Mouse (Mus musculus) lung, adult 2 months (tissue): ENCODE results near the gene Tsga13. TPM values are rescaled to one million over a fixed set of nuclear protein-coding genes. Genes with fewer than 3 reads are reported as not detected.

ENCODE experiments used
- DNase-seq: peaks from one replicate; pipeline ENCODE4 v3.0.0; 2022
- H3K4me1 ChIP-seq: fragments of 200-500 bp; 2 replicates; pipeline ENCODE4 v1.6.1; 2011; ENCODE audit warnings: low read length; ENCODE audit not compliant: control insufficient read depth, insufficient read depth
- H3K4me3 ChIP-seq: fragments of 200-500 bp; replicated peaks from 2 replicates; pipeline ENCODE3; 2011; ENCODE audit warnings: low read depth, mild to moderate bottlenecking, control low read depth, low read length; ENCODE audit errors: extremely low read depth
- CTCF ChIP-seq: fragments of 200-500 bp; IDR thresholded peaks from 2 replicates; pipeline ENCODE4 v1.5.1; 2011; ENCODE audit warnings: mild to moderate bottlenecking, low read length, control low read depth; ENCODE audit not compliant: insufficient read depth
- POLR2A ChIP-seq: fragments of 200-500 bp; IDR thresholded peaks from 2 replicates; pipeline ENCODE4 v1.6.1; 2011; ENCODE audit warnings: low read depth, mild to moderate bottlenecking, control low read depth, low read length, borderline replicate concordance; ENCODE audit errors: extremely low read depth
- WGBS: fragments of 180-500 bp; shearing (Covaris S2); methylation state at CpG from one replicate; pipeline ENCODE4 v1.1.7; 2018; 5-methylcytosine and 5-hydroxymethylcytosine counted together
- polyA plus RNA-seq: library from polyadenylated mRNA; depleted of rRNA; stranded (reverse); fragments of >200 nt; gene quantifications from 2 replicates; pipeline ENCODE4 v1.2.3, GENCODE M21; 2012; rRNA removed

The Tsga13 gene
- not detected in 2 replicates for polyA plus RNA-seq

DNA sequence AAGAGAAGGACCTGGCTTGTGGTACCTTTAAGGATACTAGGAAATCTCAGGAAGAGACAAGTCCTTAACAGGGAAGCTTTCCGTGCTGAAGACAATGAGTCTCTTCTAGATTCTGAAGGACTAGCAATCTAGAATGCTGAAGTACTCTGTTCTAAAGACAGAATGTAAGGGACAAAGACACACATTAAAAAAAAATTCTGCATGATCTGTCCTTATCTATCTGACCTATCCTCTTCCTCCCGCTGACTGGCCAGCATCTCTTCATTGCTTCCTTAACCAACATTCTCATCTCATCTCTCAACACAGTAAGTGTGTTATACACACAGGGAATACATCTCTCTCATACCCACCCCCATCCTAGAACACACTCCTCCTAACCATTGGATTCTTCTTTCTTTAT, at the start of gene Tsga13:
Gene Tsga13 (minus strand): TSS at position 101 of the 400 bp plus-strand sequence.
- WGBS: 90% methylated on average over 2 of the region's 2 CpGs
- no peak within 1 kb of the TSS for H3K4me3 ChIP-seq
- no peak for DNase-seq
- H3K4me1 ChIP-seq: no peaks in the 10 kb centered on the region
- no peak for TF ChIP-seq CTCF
- no peak for TF ChIP-seq POLR2A

DNA sequence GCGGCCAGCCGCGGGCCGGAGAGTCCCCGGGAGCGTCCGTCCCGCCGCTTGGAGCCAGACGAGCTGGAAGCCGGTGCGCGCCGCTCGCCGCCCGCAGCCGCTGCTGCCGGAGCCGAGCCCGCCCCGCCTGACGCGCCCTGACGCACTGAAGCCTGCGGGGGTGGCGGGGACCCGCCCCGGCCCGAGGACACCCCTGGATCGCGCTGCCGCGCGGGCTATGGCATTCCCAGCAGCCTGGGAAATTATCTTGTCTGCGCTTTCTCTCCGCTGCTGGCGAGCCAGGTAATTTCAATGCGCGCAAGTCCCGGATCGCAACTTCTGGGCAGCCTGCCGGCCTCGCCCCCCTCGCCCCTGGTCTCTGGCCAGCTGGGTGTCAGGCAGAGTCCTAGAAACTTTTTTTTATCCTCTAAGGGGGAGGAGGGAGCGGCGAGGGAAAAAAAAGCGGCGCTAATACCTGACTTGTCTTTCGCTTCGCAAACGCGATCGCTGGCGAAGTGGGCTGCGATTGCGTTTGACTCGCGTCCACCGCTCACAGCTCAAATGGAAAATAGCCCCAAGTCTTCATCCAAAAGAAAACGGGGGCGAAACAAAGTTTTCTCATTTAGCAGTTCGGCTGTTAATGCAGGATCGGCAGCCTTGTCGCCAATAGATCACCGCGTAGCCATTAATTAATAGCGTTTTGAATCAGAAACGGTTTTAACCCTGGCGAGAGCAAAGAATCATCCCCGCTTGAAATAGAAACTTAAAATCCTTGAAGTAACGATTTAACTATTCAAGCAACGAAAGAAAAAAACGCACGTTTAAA, 43.6 kb upstream of the Tsga13 start, which contains the start of gene Klf14:
Gene Klf14 (minus strand): TSS at position 343 of the 805 bp plus-strand sequence.
- Histone ChIP-seq H3K4me3 (peak within 1 kb of the TSS; percentile 29), H3K4me1 (no peaks in the 10 kb centered on the region)
- DNase-seq: peak; percentile 14
- TF ChIP-seq POLR2A: no peak
- TF ChIP-seq CTCF: no peak
- 2% methylated on average over 75 of the region's 75 CpGs for WGBS

DNA sequence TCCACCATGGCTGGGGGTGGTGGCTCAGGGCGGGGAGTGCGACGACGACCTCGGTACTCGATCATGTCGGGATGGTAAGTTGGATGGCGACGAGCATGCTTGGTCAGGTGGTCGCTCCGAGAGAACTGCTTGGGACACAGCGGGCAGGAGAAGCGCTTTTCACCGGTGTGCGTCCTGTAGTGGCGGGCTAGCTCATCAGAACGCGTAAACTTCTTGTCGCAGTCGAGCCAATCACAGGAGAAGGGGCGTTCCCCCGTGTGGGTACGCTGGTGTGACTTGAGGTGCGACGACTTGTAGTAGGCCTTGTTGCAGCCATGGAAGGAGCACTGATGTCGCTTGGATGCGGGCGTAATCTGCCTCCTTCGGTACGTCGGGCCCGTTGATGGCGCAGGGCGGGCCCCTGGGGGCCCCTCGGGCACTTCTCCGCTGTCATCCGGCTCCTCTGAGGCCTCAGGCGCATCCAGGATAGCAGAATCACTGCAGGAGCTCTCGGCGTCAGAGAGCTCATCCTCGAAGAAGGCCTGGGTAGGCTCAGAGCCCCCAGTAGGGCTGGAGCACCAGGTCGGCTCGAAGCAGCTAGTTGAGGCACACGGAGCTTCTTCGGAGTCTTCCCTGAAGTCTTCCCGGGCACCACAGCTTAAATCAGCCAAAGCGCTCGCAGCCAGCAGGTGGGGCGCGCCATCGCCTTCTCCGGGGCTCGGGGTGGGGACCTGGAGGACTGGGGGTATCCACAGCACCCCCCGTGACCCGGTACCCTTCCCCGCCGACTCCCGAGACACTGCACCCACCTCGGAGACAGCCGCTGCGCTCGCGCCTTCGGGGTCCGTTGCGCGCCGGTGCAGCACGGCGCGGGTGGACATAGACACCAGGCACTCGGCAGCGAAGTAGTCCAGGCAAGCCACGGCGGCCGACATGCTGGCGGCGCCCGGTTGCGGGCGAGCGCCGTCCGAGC, 42.7 kb upstream of the Tsga13 start:
- DNase-seq: no peak
- 10% methylated on average over 82 of the region's 84 CpGs for WGBS

DNA sequence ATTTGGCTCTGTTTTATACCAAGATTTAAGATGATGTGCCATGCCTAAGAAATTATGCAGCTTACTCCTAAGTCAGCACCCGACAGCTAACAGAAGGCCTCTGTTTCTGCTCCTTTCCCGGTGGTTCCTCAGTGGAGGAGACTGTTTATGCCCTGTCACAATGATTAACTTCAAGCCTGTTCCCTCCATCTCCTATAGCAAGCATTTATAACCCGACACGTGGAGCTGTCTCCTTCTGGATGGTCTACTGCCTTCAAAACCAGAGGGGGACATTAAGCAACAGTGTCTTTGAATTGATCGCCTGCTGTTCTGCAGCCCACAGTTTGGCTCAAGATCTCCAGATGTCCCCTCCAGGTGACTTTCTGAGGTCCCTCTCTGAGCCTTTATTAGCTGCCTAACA, 23.9 kb upstream of the Tsga13 start:
- no peak overlapping the region for H3K4me3 ChIP-seq
- H3K4me1 ChIP-seq: no peaks in the 10 kb centered on the region
- WGBS: 50% methylated on average over 5 of the region's 5 CpGs
- TF ChIP-seq POLR2A (no peak), CTCF (no peak)
- no peak for DNase-seq

More for the DNA sequence above, 42.7 kb upstream of the Tsga13 start:
- TF ChIP-seq CTCF (no peak), POLR2A (no peak)
- no peak overlapping the region for H3K4me3 ChIP-seq
- H3K4me1 ChIP-seq: no peaks in the 10 kb centered on the region

DNA sequence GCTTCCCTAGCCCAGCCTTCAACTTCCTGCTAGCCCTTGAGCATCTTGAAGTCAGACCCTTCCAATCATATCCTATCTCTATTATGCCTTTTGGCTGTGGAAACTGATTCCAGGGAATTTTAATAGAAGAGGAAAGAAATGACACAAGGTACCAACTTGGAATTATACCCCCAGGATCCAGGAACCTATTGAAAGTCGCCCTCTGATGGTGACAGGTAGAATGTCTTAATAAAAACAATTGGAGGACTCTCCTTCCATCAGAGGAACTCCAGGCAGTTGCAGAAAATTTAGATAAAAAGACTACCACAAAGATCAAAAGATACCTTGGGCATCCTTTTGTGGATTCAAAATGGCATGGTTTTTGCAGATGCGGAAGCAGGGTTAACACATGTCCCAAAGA, 7.4 kb upstream of the Tsga13 start:
- 44% methylated on average over 2 of the region's 2 CpGs for WGBS
- DNase-seq: no peak
- H3K4me1 ChIP-seq: peaks cover 2% of the 10 kb centered on the region; the same call in 1 of the 2 replicates
- TF ChIP-seq CTCF: no peak
- TF ChIP-seq POLR2A: no peak
- H3K4me3 ChIP-seq: no peak overlapping the region

DNA sequence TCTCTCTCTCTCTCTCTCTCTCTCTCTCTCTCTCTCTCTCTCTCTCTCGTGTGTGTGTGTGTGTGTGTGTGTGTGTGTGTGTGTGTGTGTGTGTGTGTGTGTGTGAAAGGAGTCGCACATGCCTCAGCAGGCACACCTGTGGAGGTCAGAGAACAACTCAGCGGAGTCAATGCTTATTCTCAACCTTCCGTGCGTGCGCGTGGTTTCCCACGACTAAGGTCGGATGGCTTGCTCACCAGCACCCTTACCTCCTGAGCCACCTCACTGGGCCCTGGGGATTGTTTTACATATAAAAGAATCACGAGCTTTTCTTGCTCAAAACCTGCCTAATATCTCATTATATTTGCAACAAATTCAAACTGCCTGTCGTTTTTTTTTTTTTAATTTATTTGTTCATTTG, 6.5 kb upstream of the Tsga13 start:
- no peak for DNase-seq
- no peak overlapping the region for H3K4me3 ChIP-seq
- no peak for TF ChIP-seq CTCF
- WGBS: 62% methylated on average over 11 of the region's 11 CpGs
- peaks cover 2% of the 10 kb centered on the region; the same call in 1 of the 2 replicates for H3K4me1 ChIP-seq

DNA sequence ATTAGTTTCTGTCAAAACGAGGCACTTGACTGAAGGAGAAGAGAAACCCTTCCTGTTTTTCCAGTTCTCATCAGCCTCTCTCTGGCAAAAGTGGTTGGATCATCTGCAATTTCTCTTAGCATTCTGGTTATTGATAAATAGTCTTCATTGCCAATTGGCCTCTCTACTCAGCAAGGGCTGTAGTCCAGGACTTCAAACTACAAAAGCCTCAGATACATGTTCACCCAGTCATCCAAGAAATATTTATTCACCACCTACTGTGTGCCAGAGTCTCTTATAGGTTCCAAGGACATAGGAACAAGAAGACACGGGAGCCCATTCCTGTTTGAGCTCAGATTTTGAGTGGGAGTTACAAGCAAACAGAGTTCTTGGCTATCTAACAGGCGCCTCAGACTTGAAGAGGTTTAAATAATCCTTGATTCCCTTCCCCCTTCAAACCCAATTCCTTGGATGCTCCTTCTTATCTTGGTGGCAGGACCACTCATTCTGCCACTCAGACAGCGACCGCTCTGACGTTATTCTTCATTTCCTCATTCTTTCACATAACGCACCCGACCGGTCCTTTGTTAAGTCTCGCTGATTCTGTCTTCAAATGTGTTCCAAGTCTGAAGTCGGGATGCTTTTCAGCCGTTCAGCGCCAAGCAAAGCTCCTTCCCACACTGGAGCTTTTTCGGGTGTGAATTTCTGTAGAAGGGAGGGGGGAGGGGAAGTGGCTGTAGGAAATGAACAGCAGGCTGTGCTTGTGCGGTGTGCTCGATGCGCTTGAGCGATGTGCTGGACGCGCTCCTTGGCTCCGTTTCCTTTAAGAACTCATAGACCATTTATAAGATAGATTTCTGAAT, 5.7 kb upstream of the Tsga13 start:
- TF ChIP-seq POLR2A (no peak), CTCF (no peak)
- H3K4me3 ChIP-seq: peak overlapping the region; percentile 27
- H3K4me1 ChIP-seq: peaks cover 2% of the 10 kb centered on the region; the same call in 1 of the 2 replicates
- WGBS: 26% methylated on average over 21 of the region's 21 CpGs
- peak; percentile 3 for DNase-seq

DNA sequence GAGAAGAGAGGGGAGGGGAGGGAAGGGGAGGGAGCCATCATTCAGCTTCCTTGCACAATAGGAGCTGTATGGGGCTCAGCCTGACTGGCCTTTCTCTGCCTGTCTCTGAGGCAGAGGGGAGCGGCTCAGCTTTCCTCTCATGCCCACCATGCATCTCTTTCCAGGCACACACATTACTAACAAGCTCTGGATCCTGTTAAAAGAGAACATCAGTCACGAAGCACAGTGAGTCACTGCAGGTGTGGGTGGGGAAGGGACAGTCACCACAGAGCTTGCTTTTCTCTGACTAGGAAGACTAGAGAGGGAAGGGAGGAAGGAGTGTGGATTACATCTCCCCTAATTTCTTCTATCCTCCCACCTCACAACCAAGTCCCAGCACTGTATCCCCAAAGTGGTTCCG, 7.4 kb downstream of the Tsga13 start:
- Histone ChIP-seq H3K4me1 (no peaks in the 10 kb centered on the region), H3K4me3 (no peak overlapping the region)
- no peak for DNase-seq
- TF ChIP-seq CTCF: no peak
- TF ChIP-seq POLR2A: no peak
- 69% methylated on average over 3 of the region's 3 CpGs for WGBS

DNA sequence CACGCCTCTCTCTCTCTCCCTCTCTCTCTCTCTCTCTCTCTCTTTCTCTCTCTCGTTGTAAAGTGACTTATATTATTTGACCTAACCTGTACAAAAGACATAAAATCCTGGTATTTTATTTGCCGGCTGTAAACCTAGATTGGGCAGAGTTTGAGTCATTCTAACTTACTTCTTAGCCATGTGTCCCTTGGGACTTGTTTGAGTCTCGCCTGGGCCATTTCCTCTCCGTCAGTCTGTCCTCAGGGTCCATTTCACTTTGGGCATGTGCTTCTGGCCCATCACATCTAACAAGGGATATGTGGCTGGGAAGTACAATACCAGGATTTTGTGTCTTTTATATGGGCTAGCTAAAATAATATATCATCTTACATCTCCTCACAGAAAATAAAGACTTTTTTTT, 10.5 kb downstream of the Tsga13 start:
- Histone ChIP-seq H3K4me1 (no peaks in the 10 kb centered on the region), H3K4me3 (no peak overlapping the region)
- 72% methylated on average over 5 of the region's 5 CpGs for WGBS
- no peak for TF ChIP-seq POLR2A
- DNase-seq: no peak
